Mouse (Mus musculus) adrenal gland, postnatal 10 days (tissue): ENCODE data around the gene Klhl30. TPM values are rescaled to one million over a fixed set of nuclear protein-coding genes. Genes with fewer than 3 reads are reported as not detected.

Experiments used
- DNase-seq: peaks from one replicate; pipeline ENCODE4 v3.0.0; 2021; ENCODE audit warnings: mixed read lengths
- long read RNA-seq, 2 experiments: library from polyadenylated mRNA; stranded (forward); transcript quantifications; one replicate each; pipeline ENCODE4 v2.0.0; 2021
- total RNA-seq, 2 experiments: library from RNA; stranded (reverse); gene quantifications; 2 replicates each; pipeline ENCODE4 v1.2.3; 2021

The Klhl30 gene
- total RNA-seq, result 1 to 10 TPM; 2.1 to 5.8 TPM
- long read RNA-seq, experiment 1, partial matches to known transcripts, result 1 of 1 reads
- long read RNA-seq, experiment 1, other reads (novel, unspliced or antisense), result 0 of 1 reads
- long read RNA-seq, experiment 2, partial matches to known transcripts, result 0 of 1 reads
- long read RNA-seq, experiment 2, other reads (novel, unspliced or antisense), result 0 of 1 reads

- DNase-seq, result no peak
Observed at GRCm38 (mm10) chr1:91350841-91351240, at the start of gene Klhl30. TSS of gene Klhl30 (plus strand) at chr1:91351016.

DNA sequence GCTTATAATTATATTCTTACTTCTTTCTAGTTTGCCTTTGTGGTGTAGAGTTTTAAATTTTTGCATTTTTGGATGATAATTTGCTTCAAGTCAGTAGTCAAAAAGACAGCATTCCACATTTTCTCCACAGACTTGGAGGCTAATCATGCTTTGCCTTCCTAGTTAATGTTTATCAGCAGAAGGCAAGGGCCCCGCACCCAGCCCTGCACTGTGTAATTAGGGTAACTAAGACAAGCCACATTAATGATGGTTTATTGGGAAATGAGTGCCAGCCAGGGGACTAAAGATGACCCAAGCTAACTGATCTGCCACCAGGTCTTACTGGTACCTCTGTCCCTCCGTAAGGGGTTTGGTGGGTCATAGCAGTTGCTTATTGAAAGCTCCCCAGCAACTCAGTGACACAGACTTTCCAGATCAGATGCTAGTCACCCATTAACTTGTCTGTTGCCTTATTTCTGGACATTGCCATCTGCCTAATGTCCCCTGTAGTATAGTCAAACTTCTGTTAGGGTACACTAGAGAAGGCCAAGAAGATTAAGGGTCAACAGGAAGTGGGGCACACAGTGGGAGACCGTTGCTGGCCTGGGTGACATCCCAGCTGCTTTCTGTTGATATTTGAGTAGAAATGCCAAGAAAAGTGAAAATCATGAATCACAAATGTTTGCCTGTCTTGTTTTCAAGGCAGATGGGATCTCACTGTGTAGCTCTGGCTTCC lies 49.5 kb upstream of the Klhl30 start:
- no peak for DNase-seq

- DNase-seq, result no peak
Observed at GRCm38 (mm10) chr1:91302021-91302420, 48.8 kb upstream of the Klhl30 start.

DNA sequence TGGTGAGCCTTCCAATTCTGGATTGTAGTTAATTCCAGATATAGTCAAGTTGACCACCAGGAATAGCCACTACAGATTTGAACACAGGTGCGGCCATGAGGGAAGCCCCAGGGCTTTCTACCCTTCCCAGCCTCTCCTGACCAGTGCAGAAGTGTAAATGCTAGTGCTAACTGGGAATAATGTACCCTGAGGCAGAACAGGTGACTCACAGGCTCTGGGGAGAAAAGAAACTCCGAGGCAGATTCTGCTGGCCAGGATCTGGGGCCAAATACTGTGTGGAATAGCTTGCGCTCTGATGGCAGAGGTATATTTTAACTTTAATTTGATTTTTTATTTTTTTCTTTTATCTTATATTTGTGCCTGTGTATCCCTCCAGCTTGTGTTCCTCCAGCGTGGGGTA lies 46.2 kb upstream of the Klhl30 start:
- no peak for DNase-seq

DNA sequence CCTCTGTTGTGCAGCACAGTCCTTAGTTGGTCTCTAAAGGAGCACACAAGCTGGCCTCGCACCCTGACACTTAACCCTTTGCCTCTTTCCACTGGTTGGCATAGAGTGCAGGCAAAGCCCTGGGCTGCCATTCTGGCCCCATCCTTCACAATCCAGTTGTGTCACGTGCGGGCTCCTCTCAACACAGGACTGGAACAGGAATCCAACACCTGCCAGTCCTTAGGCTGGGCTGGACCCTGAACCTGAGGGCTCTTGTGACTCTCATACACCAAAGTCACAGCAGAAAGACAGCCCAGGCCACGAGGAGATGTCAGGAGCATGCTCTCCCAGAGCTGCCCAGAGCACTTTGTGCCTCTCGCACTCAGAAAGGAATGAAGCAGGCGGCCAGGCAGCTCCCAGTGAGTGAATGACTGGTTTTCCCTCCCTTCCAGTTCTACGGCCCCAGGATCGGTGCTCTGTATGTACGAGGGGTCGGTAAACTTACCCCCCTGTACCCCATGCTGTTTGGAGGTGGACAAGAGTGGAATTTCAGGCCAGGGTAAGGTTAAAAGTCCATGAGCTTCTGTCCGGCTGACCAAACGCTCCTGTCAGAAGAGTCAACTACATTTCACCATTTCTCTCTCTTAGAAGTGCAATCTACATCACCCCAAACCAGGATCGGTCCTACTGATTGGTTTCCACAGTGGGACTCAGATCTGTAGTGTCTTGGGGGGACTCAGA lies 41.3 kb upstream of the Klhl30 start:
- no peak for DNase-seq

- DNase-seq, result no peak
Observed at GRCm38 (mm10) chr1:91312273-91312672, 38.5 kb upstream of the Klhl30 start.

DNA sequence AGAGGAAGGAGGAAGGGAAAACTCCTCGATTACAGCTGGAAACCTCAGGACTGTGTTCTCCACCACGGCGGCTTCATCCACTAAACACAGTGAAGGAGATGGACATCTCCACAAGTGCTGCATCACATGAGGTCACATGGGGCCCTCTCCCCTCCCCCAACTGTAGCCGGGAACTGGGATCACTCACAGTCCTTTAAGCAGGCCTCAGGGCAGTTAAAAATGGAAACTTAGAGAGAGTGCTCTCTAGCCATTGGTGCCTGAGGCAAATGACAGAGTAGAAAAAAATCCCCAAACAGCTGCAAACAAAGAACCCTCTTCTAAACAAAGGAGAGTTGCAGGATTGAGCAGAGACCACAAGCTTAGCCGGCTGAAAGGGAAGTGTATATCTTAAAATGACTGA lies 37.6 kb upstream of the Klhl30 start:
- no peak for DNase-seq

GRCm38 (mm10) chr1:91317656-91318055 lies 33.2 kb upstream of the Klhl30 start:
- no peak for DNase-seq

- DNase-seq, result no peak
Observed at GRCm38 (mm10) chr1:91321760-91322438, 28.9 kb upstream of the Klhl30 start, which contains the start of gene Espnl. TSS of gene Espnl (plus strand) at chr1:91322075.

- DNase-seq, result no peak
Observed at GRCm38 (mm10) chr1:91324646-91325045, 26.2 kb upstream of the Klhl30 start.

- no peak for DNase-seq
Observed at GRCm38 (mm10) chr1:91325488-91326042, 25.3 kb upstream of the Klhl30 start.

GRCm38 (mm10) chr1:91332102-91332501 lies 18.7 kb upstream of the Klhl30 start:
- no peak for DNase-seq

GRCm38 (mm10) chr1:91333582-91333981 lies 17.2 kb upstream of the Klhl30 start:
- no peak for DNase-seq

GRCm38 (mm10) chr1:91337355-91337754 lies 13.5 kb upstream of the Klhl30 start:
- DNase-seq, result no peak

GRCm38 (mm10) chr1:91344001-91344400 lies 6.8 kb upstream of the Klhl30 start:
- no peak for DNase-seq

GRCm38 (mm10) chr1:91344921-91345685 lies 5.7 kb upstream of the Klhl30 start:
- peak; percentile 47 for DNase-seq

GRCm38 (mm10) chr1:91346892-91347291 lies 3.9 kb upstream of the Klhl30 start:
- peak; percentile 80 for DNase-seq

GRCm38 (mm10) chr1:91351249-91351648 lies 433 bp downstream of the Klhl30 start:
- DNase-seq, result no peak

- no peak for DNase-seq
Observed at GRCm38 (mm10) chr1:91352277-91352676, 1.5 kb downstream of the Klhl30 start.

DNA sequence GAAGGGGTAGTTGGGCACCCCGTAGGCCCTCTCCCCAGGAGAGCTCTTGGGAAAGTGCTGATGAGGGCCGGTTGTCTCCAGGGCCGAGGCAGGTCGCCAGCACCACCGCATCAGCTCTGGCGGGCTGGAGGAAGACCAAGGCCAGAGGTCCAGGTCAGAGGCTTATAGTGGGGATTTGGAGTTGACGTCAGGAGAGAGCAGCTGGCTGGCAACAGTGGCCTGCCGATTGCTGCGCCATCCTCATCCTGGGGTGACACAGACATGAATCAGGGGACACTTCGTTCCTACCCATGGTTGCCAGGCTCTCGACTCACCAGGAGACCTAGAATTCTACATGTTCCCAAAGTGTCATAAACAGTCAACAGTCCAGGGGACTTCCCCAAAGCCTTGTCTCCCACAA lies 5.3 kb downstream of the Klhl30 start:
- DNase-seq, result no peak

DNA sequence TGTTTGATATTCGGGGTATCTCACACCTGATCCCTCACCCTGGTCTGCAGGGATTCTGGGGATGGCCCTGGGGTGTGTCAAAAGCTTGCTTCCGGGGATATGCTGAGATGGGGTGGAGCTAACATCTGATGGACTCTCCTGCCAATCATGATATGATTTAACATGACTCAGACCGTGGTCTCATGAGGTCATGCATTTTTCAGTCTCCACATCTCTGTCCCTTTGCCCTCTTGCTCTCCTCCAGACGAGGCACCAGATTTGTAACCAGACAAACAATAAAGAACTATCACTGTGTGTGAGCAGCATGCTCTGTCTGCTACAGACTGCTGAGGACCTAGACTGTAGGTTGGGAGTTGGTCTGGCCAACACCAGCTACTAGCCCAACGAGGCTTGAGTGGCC lies 11.3 kb downstream of the Klhl30 start:
- no peak for DNase-seq
